Mouse (Mus musculus): Measurements from ENCODE around the gene Zbed4.
A peak's percentile ranks its signal among the peaks of the same experiment; 100 is the strongest.
"Not testable (repeated sequence)": the region's sequence is repeated elsewhere in the genome, so short reads cannot be mapped to it uniquely, and the experiment has no call there.

The Zbed4 gene

DNA sequence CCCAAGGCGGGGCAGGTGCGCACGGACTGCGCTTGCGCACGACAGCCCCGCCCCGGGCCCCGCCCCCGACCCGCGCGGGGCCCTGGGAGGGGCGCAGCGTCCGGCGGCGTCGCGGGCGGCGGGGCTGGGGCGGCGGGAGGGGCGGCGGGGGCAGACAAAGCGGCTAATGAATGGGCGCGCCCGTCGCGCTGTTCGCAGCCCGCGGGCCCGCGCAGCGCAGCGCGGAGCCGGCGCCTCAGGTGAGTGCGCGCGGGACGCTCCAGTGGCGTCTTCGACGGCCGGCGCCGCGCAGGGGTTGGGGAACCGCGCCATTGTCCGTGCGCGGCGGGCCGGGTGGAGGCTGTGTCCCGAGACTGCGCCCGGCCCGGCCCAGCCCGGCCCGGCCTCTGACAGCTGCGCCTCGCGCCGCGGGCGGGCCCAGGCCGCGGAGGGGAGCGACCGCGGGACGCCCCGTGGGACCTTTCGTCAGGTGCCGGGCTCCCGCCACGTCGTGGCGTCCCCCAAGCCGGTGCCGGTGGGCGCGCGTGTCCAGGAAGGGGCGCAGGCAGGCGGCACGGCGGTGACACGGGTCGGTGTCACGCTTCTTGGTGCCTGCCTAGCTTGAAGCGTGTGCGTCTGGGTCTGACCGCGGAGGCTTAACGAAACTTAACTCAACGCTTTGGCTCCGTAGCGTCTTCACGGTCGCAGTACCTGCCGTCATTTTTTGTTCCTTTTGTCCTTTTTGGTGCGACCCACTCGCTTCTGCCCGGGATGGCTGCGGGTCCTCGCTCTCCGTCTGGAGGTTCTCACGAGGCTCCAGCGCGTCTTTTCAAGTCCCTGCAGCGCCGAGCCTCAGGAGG is at the start of gene Zbed4:
Gene Zbed4, plus strand, starts transcription at position 97 of the 839 bp plus-strand sequence.
- peak; percentile 59 for DNase-seq

DNA sequence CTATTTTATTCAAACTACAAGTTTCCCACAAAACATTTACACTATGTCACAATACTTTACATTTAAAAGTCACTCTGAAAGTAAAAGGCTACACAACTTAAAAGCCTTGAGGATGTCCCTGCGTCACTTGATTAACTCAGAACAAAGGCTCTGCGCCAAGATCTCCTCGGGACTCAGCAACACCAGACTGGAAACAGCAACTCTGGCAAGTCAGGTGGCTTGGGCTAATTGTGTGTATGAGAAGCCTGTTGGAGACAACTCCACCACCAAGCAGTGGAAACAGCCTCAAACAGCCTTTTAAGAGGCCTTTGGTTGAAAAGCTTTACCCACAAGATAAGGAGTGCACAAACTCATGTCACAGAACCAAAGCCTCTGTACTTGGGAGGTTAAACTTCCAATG is 49.0 kb upstream of the Zbed4 start:
- no peak for DNase-seq

DNA sequence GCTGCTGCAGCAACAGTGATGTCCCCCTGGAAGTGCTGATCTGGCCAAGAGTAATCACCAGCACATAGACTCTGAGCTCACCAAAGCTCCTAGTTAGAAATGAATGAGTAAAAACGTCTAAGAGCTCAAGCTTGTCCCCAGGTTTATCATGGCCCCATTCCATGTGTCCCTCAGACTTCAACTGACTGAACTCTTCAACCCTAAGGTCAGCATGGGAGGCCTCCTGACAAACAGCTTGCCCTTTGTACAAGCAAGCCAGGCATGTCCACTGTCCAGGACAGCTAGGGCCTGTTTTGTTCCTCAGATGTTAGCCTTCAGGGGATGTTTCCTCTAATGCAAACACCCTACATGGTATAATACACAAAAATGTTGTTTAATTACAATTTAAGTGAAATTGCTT is 47.2 kb upstream of the Zbed4 start:
- no peak for DNase-seq

DNA sequence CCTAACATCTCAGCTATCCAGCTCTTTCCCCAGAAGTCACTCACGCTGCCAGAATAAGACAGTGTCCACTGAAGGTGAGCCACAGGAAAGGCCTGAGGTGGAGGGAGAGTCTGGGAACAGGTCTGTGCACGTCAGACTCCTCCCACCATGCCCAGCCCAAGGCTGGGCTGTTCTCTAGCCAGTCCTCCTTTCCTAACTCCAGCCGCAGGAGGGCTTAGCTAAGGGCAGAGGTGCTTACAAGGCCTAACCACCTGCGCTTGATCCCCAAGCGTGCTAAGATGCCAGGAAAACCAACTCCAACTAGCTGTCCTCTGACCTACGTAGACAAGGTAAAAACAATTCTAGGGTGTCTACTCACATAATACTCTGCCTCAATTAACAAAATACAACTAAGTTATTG is 45.1 kb upstream of the Zbed4 start:
- no peak for DNase-seq

DNA sequence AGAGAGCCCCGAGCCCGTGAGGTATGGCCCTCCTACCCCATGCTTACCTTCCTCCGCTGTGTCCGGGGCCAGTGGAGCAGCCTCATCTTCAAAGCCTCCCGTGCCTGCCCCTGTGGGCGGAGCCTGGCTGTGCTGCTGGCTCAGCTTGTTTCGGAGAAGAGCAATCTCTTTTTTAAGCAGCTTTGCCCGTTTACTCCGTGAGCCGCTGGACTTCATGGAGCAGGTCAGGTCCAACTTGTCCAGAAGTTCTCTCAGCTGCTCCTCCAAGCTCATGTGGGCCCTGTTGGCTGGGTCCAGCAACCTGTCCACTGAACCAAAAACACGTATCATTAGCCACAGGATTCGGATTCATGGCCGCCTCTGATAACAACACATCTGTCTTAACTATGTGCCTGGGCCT is 44.5 kb upstream of the Zbed4 start:
- not testable (repeated sequence) for DNase-seq

DNA sequence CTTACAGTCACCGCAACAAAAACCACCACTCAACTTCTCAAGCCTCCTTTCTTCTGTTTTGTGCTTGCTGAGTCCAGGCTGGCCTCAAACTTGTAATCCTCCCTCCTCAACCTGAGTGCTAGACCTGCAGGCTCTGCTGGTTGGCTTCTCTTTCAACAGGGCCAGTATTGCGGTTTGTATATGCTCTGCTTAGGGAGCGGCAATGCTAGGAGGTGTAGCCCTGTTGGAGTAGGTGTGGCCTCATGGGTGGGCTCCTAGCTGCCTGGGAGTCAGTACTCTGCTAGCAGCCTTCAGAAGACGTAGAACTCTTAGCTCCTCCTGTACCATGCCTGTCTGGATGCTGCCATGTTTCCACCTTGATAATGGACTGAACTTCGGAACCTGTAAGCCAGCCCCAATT is 43.3 kb upstream of the Zbed4 start:
- no peak for DNase-seq

DNA sequence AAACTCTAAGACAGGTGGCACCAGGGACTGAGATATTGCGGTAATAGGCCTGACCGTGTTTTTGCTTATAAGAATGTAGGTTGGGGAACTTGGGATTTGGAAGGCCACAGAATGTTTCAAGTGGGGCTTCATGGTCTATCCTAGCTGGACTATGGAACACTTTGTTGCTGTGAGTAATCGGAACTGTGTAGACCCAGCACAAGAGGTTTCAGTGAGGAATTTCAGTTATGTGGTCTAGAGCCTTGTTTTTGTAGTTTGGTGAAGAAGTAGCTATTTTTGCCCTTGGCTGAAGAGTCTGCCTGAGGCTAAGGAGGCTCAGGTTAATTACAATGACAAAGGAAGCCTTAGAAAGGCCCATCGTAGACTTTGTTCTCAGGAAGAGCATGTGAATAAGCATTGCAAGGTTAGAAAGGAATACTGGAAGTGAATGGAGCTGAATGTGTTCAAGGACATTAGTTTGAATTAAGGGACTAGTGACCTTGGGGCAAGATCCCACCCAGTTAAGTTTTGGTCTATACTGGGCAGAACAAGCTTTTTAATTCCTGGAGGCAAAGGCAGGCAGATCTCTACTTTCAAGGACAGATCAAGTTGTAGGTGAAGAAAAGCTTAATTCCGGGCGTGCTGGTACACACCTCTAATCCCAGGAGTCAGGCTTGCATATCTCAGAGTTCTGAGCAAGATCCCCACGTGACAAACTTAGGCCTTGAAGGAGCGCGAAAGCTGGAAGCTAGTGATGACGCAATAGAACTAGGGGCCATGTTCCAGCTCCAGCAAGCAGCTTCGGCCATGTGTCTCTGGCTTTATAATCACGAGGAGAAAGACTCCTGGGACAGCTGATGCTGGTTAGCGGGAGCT is 42.6 kb upstream of the Zbed4 start:
- DNase-seq: no peak

DNA sequence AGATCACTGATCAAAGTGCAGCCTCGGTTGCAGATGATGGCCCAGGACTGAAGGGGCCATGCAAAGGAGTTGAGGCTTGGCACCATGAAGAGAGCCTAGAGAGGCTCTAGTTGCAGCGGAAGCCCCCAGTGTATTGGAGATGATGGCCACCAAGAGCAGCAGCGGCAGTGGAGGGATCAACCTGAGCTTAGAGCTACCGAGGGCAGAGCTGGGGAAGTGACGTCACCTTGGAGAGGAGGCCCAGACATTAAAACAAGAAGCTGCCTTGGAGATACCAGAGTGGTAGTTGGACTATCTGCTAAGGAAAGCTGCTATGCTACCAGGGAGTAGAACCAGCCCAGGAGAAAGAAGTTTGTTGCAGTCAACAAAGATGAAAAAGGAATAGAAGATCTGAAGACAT is 41.6 kb upstream of the Zbed4 start:
- DNase-seq: no peak

DNA sequence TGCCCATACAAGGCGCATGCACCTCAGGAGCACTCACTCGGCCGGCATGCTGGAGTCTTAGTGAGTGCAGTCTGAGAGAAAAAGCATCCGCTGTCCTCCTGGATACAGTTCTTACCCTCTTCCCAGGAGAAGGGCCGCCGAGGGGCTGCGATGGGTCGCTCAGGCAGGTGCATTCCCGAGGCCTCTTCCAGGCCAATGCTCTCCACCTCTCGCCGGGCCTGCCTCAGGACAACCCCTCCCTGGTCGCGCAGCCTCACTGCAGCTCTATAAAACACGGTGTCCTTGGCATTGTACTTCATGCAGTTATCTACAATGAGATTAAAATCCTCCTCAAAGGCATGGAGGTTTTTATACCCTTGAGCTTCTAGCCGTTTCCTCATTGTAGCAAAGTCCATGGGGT is 39.0 kb upstream of the Zbed4 start:
- DNase-seq: no peak

DNA sequence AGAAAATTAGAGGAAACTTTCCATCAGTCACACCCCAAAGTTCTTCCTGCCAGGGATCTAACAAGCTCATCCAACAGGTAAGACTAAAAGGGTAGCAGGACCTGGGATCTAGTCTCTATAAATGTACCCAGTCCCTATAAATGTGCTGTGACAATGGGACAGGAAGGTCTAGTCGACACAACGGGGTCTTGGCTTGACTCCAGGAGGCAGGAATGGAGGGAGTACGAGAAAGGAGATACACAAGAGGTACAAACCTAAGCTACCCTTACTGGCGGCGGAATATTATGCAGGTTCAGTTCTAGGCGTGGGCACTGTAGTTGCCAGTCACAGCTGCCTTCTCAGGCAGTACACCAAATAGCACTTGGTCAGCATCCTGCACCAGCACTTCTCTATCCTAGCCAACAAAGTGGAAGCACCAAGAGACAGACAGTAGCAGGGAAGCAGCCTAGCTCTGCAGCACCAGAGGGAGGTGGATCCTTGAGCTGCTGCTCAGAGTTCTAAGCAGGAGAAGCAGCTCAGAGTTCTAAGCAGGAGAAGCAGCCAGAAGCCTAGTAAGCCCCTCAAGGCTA is 37.4 kb upstream of the Zbed4 start:
- no peak for DNase-seq

DNA sequence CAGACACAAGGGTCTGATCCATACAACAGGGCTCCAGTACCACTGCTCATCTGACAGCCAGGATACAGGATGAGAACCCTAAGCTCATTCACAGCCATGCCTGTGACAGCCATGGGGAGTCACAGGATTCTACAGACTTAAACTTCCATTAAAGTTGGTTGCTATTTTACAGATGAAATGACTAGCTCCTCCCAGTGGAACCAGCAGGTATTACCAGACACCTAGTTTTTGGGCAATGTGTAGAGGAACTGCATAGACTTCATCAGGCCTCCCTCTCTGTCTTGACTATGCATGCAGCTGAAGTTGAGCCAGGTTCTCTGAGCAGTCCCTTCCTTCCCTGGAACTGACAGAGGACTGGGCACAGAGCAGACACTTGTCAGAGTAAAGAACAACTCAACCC is 35.1 kb upstream of the Zbed4 start:
- DNase-seq: peak; percentile 45

DNA sequence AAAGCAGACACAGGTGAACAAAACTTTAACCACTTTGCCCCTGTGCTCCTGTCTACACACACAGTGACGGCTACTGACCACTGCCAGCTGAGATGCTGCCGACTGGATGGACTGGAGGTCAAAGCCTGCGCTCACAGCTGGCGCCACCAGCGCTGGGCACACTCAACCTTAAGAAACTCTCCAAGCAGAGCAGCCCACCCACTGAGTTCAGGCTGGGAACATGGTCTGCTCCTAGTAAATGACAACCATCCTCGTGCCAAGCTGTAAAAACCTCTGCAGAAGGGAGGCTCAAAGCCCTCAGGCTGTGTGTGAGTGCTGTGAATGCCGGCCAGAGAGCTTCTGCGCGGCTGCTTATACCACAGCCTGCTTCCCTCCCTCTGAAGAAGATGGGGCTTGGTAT is 34.2 kb upstream of the Zbed4 start:
- DNase-seq: no peak

DNA sequence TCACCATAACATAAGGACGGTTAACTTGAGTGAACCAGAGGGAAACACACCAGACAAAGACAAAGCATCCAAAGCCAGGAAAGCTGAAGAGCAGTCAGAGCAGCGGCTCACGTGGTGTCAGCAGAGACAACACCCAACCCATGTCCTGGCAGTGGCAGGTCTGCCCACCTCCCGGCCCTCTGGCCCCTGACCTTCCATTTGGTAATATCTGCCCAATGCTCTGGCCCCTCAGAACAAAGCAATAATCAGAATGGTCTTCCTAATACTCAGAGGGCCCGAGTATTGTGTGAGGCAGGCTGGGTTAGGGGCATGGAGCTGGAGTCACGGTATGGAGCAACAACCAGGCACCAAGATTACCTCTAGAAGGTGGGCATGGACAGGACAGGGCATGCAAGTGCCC is 28.3 kb upstream of the Zbed4 start:
- DNase-seq: no peak

DNA sequence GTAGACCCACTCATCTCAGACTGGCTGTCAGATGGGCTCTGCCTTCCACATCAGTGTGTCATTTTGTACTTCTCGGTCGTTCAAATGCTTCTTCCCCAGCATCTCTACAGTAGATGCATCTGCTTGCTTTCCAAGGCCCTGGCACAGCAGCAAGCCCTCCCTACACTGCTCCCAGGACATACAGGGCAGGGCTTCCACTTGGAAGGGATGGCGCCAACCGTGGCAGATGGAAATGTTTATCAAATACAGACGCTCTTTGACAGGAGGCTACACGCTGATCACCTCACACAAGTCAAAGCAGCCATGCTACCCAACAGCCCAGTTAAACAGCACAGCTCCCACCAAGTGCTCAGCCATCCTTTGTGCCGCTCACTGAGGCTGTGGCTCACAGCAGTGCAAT is 27.1 kb upstream of the Zbed4 start:
- DNase-seq: no peak

DNA sequence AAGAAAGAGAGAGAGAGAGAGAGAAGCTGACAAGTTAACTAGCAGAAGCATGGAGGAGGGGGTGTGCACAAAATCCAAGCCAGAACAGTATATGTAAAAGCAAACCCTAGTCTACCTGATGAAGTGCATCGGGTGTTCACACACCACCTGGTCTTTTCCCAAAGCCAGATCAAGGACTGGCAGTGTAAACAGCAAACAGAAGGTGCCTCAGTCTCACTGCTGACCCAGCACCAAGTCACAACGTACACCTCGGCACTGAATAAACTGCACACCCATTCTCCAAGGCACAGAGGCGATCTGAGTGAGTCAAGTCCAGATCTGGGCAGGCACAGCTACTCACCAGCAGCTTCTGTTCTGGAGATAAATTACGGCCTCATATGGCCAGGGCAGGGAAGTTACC is 26.4 kb upstream of the Zbed4 start:
- DNase-seq: no peak

DNA sequence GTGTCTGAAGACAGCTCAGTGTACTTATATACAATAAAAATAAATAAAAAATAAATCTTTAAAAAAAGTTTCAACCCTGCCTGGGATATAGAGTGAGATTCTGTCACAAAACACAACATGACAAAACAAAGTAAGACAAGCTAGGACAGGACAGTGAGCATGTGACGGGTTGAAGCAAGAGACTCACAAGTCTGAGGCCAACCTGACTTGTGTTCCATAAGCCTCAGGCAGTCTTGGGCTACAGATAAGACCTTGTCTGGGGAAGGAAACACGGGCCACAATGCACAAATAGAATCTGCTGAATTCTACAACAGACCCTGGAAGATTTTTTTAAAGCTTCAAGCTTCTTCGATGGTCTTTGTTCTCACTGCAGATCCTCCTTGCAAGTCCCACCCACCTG is 24.3 kb upstream of the Zbed4 start:
- no peak for DNase-seq

DNA sequence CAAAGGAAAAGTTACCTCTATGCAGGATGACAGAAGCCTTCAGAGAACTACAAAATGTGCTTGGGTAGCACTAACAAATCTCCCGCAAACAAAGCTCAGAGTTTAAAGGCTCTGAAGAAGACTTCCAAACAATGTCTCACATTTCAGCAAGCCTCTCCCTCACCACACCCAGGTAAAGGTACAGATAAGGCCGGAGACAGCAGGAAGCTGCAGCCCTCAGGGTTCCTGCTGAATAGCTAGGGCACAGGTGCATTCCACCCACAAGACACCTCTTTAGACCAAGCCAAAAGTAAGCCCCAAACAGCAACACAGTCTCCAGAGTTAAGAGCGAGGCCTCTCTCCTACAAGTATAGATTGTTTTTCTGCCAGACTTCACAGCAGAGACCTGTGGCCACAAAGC is 20.7 kb upstream of the Zbed4 start:
- no peak for DNase-seq

DNA sequence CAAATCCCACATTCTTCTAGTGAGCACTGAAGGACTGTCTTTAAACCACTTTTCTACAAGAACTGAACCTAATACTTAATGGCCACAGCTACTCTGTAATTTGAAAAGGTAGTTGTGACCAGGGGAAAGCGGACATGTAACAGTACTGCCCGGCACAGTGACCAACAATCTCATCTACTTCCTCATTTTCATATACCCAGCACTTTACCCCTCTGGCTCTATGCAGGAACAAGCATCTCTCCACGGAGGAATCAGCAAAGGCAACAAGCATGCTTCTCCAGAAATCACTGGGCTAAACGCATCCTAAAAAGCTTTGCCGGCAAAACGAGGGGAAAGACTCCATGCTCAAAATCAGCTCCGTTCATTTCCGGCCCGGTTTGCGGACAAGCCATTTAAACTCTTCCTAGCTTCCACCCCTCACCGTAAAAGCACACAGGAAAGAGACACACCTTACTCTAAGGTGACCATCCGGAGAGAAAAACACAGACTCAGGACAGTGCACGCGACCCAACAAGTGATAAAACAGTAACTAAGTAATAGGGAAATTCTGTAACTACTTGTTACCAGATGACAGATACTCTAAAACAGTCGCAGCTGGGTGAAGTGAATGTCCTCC is 18.9 kb upstream of the Zbed4 start:
- no peak for DNase-seq

DNA sequence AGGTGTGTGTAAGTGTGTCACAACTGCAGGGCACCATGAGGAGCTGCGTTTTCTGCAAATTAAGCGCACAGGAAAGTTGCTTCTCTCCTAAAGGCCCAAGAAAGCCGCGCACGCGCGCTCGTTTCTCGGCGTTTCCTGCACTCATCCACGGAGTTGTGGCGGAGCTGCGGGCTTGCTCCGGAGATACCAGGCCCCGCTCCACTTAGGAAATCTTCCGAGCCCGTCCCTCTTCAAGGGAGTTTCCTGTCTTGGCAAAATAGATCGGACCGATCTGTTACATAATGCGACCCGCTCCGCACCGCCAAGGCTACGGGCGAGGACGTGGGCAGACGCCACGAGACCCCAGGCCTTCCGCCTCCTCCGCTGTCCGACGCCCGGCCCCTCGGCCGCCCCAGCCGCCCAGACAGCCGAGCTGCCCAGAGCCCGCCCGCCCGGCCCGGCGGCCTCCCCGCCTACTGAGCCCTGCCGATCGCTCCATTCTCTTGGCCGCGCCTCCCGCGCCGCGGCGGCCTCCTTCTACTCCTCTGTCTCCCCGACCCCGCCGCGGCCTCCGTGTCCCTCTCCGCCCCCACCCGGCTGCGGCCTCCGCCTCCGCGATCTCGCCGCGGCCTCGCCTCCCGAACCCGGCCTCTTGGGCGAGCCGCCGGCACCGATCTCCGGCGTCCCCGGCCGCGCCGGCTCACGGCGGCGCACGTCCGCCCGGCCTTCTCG is 18.3 kb upstream of the Zbed4 start:
- DNase-seq: peak; percentile 85

DNA sequence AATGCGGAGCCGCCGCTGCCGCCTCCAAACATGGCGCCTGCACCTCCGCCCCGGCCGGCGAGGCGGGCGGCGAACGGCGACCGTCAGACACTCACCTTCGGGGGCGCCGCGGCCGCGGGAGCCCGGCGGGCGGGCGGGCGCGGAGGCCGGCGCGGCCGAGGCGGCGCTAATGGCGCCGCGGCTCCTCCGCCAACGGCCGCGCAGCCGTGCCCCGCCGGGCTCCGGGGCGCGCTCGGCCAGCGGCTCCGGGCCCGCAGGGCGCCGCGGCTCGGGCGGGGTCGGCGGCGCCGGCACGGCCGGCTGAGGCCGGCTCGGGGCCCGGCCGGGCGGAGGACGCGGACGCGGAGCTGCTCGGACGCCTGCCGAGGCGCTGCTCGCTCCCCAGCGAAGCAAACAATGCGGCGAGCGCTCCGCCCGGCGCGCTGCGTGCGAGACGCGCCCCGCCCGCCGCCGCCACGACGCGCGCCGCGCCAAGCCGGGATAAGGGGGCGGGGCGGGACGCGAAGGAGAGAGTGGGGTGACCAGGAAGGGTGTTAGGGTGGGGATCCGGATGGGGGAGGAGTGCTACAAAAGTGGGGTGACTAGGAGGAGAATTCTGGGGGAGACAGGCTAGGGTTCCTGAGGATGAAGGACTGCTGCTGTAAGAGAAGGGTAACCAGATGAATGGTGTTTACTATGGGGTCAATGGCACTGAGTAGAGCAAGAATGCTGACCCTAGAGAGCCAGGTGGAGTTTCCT is 17.5 kb upstream of the Zbed4 start, which contains the start of gene Brd1:
Gene Brd1, minus strand, starts transcription at position 400 of the 738 bp plus-strand sequence.
- peak; percentile 91 for DNase-seq

DNA sequence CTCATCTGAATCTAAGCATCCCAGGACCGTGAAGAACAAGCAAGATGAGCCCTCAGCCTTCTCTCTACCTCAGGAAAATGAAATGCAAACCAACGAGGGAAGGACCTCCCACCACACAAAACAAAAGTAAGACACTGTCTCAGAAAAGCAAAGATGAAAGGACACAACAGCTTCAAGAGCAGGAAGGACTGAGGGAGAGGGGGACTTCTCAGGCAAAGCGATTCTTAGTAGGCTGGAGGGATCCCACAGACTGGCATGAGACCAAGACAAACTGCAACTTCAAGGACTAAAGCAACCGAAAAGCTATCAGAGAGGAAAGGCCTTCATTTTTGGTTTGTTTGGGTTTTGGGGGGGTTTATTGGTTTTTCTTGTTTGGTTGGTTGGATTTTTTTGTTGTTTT is 15.3 kb upstream of the Zbed4 start:
- DNase-seq: no peak

DNA sequence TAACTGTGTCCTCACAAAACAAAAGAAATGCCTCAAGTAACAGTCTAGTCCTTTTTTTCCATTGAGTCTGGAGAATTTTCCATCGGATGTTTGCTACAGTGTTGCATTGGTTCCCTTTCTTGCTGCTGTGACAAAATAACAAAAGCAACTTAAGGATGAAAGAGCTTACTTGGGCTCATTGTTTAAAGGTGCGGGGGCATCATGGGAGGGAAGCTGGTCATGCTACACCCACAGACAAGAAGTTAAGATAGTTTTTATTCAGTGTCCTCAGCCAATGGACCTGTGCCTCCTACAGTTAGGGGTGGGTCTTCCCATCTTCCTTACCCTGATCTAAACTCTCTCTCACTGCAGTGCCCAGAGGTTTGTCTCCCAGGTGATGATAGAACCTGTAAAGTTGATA is 13.0 kb upstream of the Zbed4 start:
- no peak for DNase-seq
